Mouse (Mus musculus) mouse embryonic stem cell (cell line): ENCODE data around the gene Ppat.
"Not testable (repeated sequence)": the region's sequence is repeated elsewhere in the genome, so short reads cannot be mapped to it uniquely, and the experiment has no call there.

Source experiments
- in situ Hi-C, 2 experiments: fragments of 300-500 bp; cut with MboI; formaldehyde crosslinking; loops; 1 replicate in 1 of 2; 3 replicates in 1 of 2; pipeline ENCODE4 v1.14.3; 2019 to 2020; ENCODE audit warnings: low sequenced_read_pairs in 2 of 2, low pct_unique_long_range_greater_than_20kb in 1 of 2, mixed read lengths in 1 of 2; ENCODE audit not compliant: unreplicated experiment in 1 of 2

The Ppat gene

GRCm38 (mm10) chr5:76952112-76953040, 998 bp upstream of the Ppat start:
- in situ Hi-C loops, result no loop called here

GRCm38 (mm10) chr5:76950343-76951105, 854 bp downstream of the Ppat start:
- in situ Hi-C loops, result no loop called here

DNA sequence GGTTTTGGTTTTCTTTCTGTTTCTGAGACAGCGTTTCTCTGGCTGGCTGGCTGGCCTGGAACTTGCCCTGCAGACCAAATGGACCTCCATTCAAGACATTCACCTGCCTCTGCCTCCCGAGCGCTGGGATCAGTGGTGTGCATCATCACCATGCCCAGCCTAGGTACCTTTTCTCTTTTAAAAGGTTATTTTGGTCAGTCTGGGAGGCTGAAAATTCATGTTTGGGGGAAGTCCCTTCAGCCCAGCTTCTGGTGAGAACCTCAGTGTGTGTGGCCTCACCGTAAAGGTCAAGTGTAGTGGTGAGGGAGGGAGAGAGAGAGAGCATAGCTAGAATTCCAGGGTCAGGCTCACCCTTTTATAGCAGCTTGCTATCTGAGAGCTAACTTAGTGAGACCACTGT, 3.6 kb downstream of the Ppat start:
- in situ Hi-C loops, result no loop called here

DNA sequence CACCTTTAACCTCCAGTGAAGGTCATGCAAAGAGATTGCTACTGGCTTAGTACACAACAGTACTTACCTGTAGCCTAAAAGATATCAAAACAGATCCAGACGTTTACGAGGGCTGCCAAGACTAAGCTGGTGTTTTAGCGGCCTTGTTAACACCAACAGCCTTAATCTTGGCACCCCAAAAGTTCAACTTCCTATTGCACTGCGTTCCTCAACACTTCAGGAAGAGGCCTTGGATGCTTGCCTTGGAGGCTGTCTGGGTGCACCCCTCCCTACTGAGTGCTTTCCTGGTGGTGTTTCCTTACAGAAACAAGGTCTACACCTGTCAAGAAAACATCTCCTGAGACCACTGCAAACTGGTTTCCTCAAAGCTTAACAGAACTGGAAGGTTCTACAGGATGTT, 4.2 kb downstream of the Ppat start:
- in situ Hi-C loops, result no loop called here

DNA sequence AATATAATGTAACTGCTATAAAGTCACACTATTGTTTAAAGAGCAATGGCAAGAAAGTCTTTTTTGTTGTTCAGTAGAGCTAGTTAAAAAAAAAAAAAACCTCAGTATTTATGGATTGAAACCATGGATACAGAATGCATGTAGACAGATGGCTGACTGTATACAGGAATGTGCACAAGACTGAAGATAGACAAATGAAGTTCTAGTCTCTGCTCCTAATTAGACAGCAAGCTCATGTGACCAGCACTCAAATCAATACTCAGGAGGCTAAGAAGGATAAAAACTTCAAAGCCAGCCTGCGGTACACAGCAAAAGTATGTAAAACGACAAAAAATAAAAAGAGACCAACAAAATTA, 5.7 kb downstream of the Ppat start:
- in situ Hi-C loops, result no loop called here

GRCm38 (mm10) chr5:76944965-76945677, 6.3 kb downstream of the Ppat start:
- in situ Hi-C loops, result no loop called here

DNA sequence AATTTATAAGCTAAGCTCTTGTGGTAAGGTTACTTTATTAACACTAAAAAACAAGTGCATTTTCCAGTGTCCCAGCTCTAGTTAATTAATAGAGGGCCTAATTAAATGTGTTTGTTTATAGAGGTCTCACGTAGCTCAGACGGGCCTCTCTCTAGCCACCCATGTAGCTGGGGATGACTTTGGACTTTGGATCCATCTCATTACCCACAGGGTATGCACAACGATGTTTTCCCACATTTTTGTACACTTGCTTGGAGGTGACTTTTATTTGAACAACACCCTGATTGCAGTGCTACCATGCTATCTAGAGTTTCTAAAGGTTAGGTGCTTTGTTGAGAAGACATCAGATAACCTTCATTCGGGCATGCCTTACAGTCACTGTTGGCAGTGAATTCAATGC, 8.9 kb downstream of the Ppat start:
- in situ Hi-C loops, result no loop called here

- in situ Hi-C loops, result no loop called here
Measured at GRCm38 (mm10) chr5:76941975-76942374, 9.4 kb downstream of the Ppat start.

- in situ Hi-C loops, result no loop called here
Measured at GRCm38 (mm10) chr5:76939717-76940116, 11.7 kb downstream of the Ppat start.

- in situ Hi-C loops, result no loop called here
Measured at GRCm38 (mm10) chr5:76929180-76929877, 22.0 kb downstream of the Ppat start.

GRCm38 (mm10) chr5:76928124-76928832, 23.1 kb downstream of the Ppat start:
- in situ Hi-C loops, result no loop called here

GRCm38 (mm10) chr5:76924296-76924695, 27.1 kb downstream of the Ppat start:
- in situ Hi-C loops, result no loop called here

DNA sequence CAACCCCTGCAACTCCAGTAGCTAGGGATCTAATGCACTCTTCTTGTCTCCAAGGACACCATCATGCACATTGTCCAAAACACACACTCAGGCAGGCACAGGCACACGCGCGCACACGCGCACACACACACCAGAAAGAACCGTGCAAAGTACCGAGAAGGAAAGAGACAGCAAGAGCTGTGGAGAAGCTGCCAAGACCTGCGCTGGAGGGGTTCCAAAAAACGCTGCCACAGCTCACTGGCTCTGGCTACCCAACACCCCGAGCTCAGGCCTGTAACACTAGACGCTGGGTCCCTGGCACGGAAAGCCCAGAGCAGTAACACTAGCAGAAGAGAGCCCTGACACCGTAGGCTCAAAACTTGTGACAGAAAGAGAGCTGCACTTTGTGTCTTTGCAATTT, 27.9 kb downstream of the Ppat start:
- in situ Hi-C loops, result no loop called here

GRCm38 (mm10) chr5:76922833-76923232, 28.5 kb downstream of the Ppat start:
- in situ Hi-C loops, result no loop called here

DNA sequence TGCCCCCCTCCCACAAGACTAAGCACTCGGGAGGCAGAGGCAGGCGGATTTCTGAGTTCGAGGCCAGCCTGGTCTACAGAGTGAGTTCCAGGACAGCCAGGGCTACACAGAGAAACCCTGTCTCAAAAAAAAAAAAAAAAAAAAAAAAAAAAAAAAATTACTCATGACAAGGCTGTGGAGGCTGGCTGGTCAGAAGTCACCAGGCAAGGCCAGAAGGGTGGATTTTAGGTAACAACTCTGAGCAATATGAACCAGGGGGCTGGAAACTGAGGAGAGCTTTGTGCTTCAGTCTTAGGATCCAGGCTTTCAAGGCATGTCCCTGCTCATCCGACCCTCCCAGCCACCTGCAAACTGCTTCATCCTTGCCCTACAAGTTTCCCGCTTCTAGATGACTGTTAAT, 38.9 kb downstream of the Ppat start:
- in situ Hi-C loops, result not testable (repeated sequence)

DNA sequence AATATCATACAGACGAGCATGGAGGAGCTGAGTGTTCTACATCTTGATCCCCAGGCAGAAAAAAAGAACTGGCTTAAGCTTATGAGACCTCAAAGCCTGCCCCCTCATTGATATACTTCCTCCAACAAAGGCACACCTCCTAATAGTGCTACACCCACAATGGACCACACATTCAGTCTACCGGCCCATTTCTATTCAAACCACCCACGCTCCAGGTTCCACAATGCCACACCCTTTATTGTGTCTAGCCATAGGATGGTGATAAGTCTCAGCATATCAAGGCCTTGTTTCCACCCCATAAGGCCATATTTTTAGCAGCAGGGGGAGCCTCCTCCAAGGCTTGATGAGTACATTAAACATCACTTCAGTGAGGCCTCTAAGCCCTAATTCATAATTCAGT, 40.6 kb downstream of the Ppat start:
- in situ Hi-C loops, result no loop called here

- in situ Hi-C loops, result no loop called here
Measured at GRCm38 (mm10) chr5:76906155-76906499, 45.3 kb downstream of the Ppat start.
